Mouse (Mus musculus) ES-Bruce4 (cell line): ENCODE measurements around the gene Pld2. TPM values are rescaled to one million over a fixed set of nuclear protein-coding genes. Genes with fewer than 3 reads are reported as not detected.

Source experiments
- H3K27ac ChIP-seq: 2 replicates; pipeline ENCODE4 v1.5.1; 2012; ENCODE audit warnings: low read length, inconsistent platforms; ENCODE audit not compliant: insufficient read depth
- H3K27me3 ChIP-seq: 2 replicates; pipeline ENCODE4 v1.6.1; 2012; ENCODE audit warnings: mild to moderate bottlenecking, low read length, inconsistent platforms; ENCODE audit not compliant: control insufficient read depth, poor library complexity, insufficient read depth, severe bottlenecking
- H3K36me3 ChIP-seq: 2 replicates; pipeline ENCODE4 v1.6.1; 2012; ENCODE audit warnings: inconsistent platforms, mild to moderate bottlenecking, low read length, moderate library complexity; ENCODE audit not compliant: control insufficient read depth, poor library complexity, insufficient read depth, severe bottlenecking
- H3K4me1 ChIP-seq: one replicate; pipeline ENCODE4 v1.8.1; 2011; ENCODE audit warnings: low read length; ENCODE audit not compliant: control insufficient read depth, insufficient read depth
- H3K4me3 ChIP-seq: 2 replicates; pipeline ENCODE4 v1.5.1; 2011; ENCODE audit warnings: low read depth, mild to moderate bottlenecking, low read length
- H3K9ac ChIP-seq: 2 replicates; pipeline ENCODE4 v1.6.1; 2012; ENCODE audit warnings: low read depth, mild to moderate bottlenecking, inconsistent platforms; ENCODE audit not compliant: poor library complexity, severe bottlenecking
- H3K9me3 ChIP-seq: replicated peaks from 2 replicates; pipeline ENCODE4 v1.6.1; 2012; ENCODE audit warnings: mild to moderate bottlenecking, low read length, inconsistent platforms; ENCODE audit not compliant: control insufficient read depth, poor library complexity, insufficient read depth, severe bottlenecking
- CTCF ChIP-seq: IDR thresholded peaks from one replicate; pipeline ENCODE4 v1.8.1; 2011; ENCODE audit warnings: low read depth, low read length
- EP300 ChIP-seq: IDR thresholded peaks from 2 replicates; pipeline ENCODE4 v1.6.1; 2011; ENCODE audit warnings: low read depth, low read length; ENCODE audit not compliant: insufficient read depth
- POLR2A ChIP-seq: IDR thresholded peaks from one replicate; pipeline ENCODE4 v1.8.1; 2011; ENCODE audit warnings: low read length; ENCODE audit not compliant: insufficient read depth
- polyA plus RNA-seq: library from polyadenylated mRNA; stranded (reverse); fragments of >200 nt; gene quantifications from 2 replicates; pipeline ENCODE4 v1.2.4, GENCODE M21; 2011; ENCODE audit warnings: low read depth; ENCODE audit not compliant: missing spikeins, insufficient read depth, insufficient read length

Pld2 gene
- polyA plus RNA-seq, 1 experiment, result 7.3 TPM

GRCm38 (mm10) chr11:70557545-70557944 lies 17.7 kb downstream of the Pld2 start:
- TF ChIP-seq CTCF (no peak), EP300 (no peak), POLR2A (no peak)
- no peaks in the 10 kb centered on the region for H3K4me1 ChIP-seq
- H3K9me3 ChIP-seq, result no peaks in the 10 kb centered on the region
- H3K27ac ChIP-seq, result no peak overlapping the region
- H3K9ac ChIP-seq, result no peak overlapping the region
- H3K36me3 ChIP-seq, result no peaks in the 10 kb centered on the region
- H3K27me3 ChIP-seq, result no peaks in the 10 kb centered on the region
- H3K4me3 ChIP-seq, result no peak overlapping the region

- H3K27me3 ChIP-seq, result no peaks in the 10 kb centered on the region
- peak overlapping the region; percentile 96 for H3K4me3 ChIP-seq
- H3K9me3 ChIP-seq, result no peaks in the 10 kb centered on the region
- H3K36me3 ChIP-seq, result no peaks in the 10 kb centered on the region
- peak overlapping the region; percentile 93 for H3K9ac ChIP-seq
- TF ChIP-seq POLR2A (no peak), EP300 (no peak), CTCF (no peak)
- no peaks in the 10 kb centered on the region for H3K4me1 ChIP-seq
- no peak overlapping the region for H3K27ac ChIP-seq
Measured at GRCm38 (mm10) chr11:70561937-70562286, 22.0 kb downstream of the Pld2 start.

- Histone ChIP-seq H3K4me3 (peak within 1 kb of the TSS; percentile 96), H3K4me1 (no peaks in the 10 kb centered on the region), H3K27ac (peak within 1 kb of the TSS; percentile 22; the same call in 1 of the 2 replicates), H3K36me3 (no peaks in the 10 kb centered on the region), H3K27me3 (no peaks in the 10 kb centered on the region), H3K9ac (peak within 1 kb of the TSS; percentile 93), H3K9me3 (no peaks in the 10 kb centered on the region)
- TF ChIP-seq EP300, result 0 out of 2 replicates have a peak, but pooled peaks have one; percentile 23
- TF ChIP-seq CTCF, result no peak
Measured at GRCm38 (mm10) chr11:70562287-70562994, 22.6 kb downstream of the Pld2 start, which contains the start of gene Mink1. Gene Mink1 (plus strand): TSS chr11:70562881.

GRCm38 (mm10) chr11:70562995-70563469 lies 23.2 kb downstream of the Pld2 start:
- Histone ChIP-seq H3K36me3 (no peaks in the 10 kb centered on the region), H3K9me3 (no peaks in the 10 kb centered on the region), H3K27me3 (no peaks in the 10 kb centered on the region), H3K27ac (no peak overlapping the region), H3K4me3 (peak overlapping the region; percentile 96), H3K9ac (peak overlapping the region; percentile 93), H3K4me1 (no peaks in the 10 kb centered on the region)
- TF ChIP-seq EP300 (no peak), POLR2A (no peak), CTCF (no peak)

- no peaks in the 10 kb centered on the region for H3K9me3 ChIP-seq
- H3K27me3 ChIP-seq, result no peaks in the 10 kb centered on the region
- TF ChIP-seq EP300 (no peak), CTCF (no peak), POLR2A (no peak)
- H3K9ac ChIP-seq, result peak overlapping the region; percentile 93
- H3K4me1 ChIP-seq, result no peaks in the 10 kb centered on the region
- no peak overlapping the region for H3K27ac ChIP-seq
- peak overlapping the region; percentile 96 for H3K4me3 ChIP-seq
- no peaks in the 10 kb centered on the region for H3K36me3 ChIP-seq
Measured at GRCm38 (mm10) chr11:70563470-70564275, 23.8 kb downstream of the Pld2 start.
